Mouse (Mus musculus) embryo, embryonic 11.5 days (tissue): Measurements from ENCODE around the gene Nfkbid.
"Not testable (repeated sequence)": the region's sequence is repeated elsewhere in the genome, so short reads cannot be mapped to it uniquely, and the experiment has no call there.

Source experiments
- DNase-seq: peaks from one replicate; pipeline ENCODE4 v3.0.0-alpha.2; 2012; ENCODE audit warnings: low read depth, low spot score

Nfkbid gene

GRCm38 (mm10) chr7:30463996-30464395 is 42.5 kb downstream of the Nfkbid start:
- no peak for DNase-seq

GRCm38 (mm10) chr7:30464816-30465300 is 43.3 kb downstream of the Nfkbid start:
- no peak for DNase-seq

DNA sequence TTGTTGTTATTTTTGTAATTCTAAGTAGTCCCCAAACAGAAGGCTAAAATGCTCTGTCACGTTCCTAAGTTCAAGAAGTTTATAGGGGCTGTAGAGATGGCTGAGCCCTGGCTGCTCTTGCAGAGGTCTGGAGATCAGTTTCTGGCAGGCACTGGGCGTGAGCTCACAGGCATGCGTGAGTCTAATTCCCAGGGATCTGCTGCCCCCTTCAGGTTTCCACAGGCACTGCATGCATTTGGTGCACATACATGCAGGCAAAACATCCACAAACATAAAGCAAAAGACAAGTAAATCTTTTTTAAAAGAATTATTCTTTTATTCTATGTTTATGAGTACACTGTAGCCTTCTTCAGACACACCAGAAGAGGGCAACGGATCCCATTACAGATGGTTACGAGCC is 50.9 kb downstream of the Nfkbid start:
- no peak for DNase-seq

DNA sequence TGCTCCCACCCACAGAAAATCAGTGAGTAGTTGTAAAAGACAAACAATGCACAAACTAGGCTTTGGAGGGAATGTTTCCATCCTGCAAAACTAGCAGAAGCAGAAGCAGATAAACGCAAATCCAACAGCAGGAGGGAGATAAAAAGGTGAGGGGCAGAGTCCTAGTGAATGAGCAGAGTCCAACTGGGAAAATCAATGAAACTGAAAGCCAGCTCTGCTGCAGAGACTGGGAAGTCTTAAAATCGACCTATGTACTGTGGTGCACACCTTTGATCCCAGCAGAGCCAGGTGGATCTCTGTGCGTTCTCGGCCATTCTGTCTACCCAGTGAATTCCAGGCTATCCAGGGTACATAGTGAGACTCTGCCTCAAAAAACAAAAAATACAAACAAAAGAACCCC is 53.5 kb downstream of the Nfkbid start:
- DNase-seq, result no peak

- DNase-seq, result not testable (repeated sequence)
Measured at GRCm38 (mm10) chr7:30476136-30476535, 54.6 kb downstream of the Nfkbid start.

DNA sequence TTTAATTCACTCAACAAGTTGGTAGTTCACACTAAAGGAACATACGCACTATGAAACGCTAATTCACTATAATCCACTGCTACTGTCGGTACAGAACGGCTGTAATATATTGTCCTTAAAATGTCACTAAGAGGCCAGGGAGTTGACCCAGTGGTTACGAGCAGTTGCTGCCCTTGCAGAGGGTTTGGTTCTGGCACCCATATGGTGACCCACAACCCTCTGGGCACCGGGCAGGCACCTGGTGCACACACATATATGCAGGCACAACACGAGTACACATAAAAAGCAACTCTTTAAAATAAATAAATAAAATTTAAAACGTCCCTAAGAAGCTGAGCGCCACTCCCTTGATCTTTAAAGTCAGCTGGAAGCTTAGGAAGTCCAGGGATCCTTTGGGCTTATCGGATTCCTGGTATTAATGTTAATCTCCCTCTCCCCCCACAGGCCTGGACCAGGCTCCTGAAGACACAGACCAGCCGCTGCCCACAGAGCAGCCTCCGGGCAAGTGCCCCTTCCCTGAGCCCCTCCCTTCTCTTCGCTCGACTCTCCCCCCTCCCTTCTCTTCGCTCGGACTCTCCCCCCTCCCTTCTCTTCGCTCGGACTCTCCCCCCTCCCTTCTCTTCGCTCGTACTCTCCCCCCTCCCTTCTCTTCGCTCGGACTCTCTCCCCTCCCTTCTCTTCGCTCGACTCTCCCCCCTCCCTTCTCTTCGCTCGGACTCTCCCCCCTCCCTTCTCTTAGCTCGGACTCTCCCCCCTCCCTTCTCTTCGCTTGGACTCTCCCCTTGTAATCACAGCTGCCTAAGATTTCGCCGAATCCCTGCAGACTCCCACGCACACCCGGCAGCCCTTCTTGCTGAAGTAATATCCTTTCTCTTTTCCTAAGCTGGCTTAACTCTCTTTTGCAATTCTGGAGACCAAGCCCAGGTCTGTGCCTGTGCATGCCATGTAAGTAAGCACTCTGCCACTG is 56.2 kb downstream of the Nfkbid start:
- DNase-seq, result peak; percentile 30
